Mouse (Mus musculus): ENCODE results near the gene Fam186b. TPM values are rescaled to one million over a fixed set of nuclear protein-coding genes. Genes with fewer than 3 reads are reported as not detected.

The Fam186b gene
- polyA plus RNA-seq, 1 experiment from 2014 or later: 0.40 TPM

DNA sequence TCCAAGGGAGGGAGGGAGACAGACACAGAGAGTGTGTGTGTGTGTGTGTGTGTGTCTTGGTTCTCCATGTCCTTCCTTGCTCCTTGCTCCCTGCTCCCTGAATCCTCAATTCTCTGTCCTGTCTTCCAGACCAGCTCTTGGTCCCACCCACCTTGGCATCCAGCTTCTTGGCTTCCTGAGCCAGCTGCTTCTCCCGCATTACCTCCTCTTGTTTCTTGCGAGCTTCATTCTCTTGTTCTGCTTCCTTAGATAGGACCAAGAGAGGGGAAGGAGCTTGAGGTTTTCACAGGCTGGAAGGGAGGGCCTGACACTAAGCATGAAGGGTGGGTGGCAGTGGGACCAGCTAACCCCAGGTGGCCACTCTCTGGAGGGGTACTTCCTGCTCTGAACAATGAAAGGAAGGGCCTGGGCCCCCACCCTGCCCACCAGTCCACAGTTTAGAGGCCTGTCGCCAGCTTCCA is 23.8 kb upstream of the Fam186b start:
- H3K27ac ChIP-seq (replicated peaks): peak overlapping the region; percentile 84
- H3K4me2 ChIP-seq: no peak overlapping the region
- 0 out of 2 replicates have a peak overlapping the region, but pooled peaks have one; percentile 5 for H3K9ac ChIP-seq
- no peak overlapping the region for H3K4me3 ChIP-seq
- no peak for ATAC-seq (ENCODE audit: extremely low read depth, insufficient number of reproducible peaks, low FRiP score, low TSS enrichment)
- H3K9me3 ChIP-seq: no peaks in the 10 kb centered on the region
- no peaks in the 10 kb centered on the region for H3K27me3 ChIP-seq (replicated peaks)
- 52% methylated on average over 3 of the region's 3 CpGs for WGBS
- peaks cover 10% of the 10 kb centered on the region for H3K4me1 ChIP-seq
- peaks cover 99% of the 10 kb centered on the region for H3K36me3 ChIP-seq

DNA sequence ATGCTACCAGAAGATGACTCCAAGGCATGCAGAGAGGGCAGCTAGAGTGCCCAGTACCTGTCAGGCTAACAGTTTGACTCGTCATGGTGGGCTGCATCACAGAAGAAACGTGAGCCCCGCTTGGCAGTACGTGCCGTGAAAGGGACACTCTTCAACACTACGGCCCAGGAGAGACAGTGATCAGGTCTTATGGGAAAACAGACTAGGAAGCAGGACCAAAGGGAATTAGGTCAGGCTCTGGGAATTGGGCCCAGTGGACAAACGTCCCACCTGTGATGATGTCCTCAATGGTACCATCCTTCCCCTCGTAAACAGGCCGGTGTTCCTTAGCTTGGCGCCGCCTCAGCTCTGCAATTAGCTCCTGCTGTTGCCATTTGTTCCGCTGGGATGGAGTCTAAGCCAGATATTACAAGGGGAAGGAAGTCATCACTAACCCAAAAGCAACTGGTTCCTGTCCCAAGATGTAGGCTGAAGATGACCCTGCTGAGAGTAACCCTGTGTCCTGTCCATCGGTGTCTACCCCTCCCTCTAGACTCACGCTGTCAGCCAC is 23.2 kb upstream of the Fam186b start:
- Histone ChIP-seq H3K9me3 (no peaks in the 10 kb centered on the region), H3K4me1 (peaks cover 10% of the 10 kb centered on the region), H3K4me2 (no peak overlapping the region), H3K27me3 (replicated peaks) (no peaks in the 10 kb centered on the region), H3K36me3 (peaks cover 99% of the 10 kb centered on the region), H3K4me3 (no peak overlapping the region), H3K27ac (replicated peaks) (peak overlapping the region; percentile 84), H3K9ac (no peak overlapping the region)
- ATAC-seq (ENCODE audit: extremely low read depth, insufficient number of reproducible peaks, low FRiP score, low TSS enrichment): no peak
- WGBS: 84% methylated on average over 14 of the region's 14 CpGs

DNA sequence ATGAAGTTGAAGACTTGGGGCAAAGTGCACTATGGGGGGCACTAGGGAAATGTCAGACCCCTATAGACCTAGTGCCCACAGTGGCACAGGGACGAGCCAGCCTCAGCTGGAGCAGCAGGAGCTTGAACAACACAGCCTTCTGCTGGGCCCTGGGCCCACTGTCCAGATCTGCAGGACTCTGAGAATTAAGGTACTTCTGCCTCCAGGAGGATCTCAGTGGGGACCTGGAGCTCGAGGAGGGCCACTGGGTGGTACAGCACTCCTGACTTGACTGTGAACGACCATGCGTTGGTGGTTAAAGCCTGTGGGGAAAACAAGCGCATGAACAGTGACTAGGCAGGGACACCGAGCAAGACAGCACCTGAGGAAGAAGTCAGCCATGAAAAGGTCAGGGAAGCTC is 22.4 kb upstream of the Fam186b start:
- no peak overlapping the region for H3K4me3 ChIP-seq
- H3K9ac ChIP-seq: peak overlapping the region; percentile 58
- H3K36me3 ChIP-seq: peaks cover 98% of the 10 kb centered on the region

DNA sequence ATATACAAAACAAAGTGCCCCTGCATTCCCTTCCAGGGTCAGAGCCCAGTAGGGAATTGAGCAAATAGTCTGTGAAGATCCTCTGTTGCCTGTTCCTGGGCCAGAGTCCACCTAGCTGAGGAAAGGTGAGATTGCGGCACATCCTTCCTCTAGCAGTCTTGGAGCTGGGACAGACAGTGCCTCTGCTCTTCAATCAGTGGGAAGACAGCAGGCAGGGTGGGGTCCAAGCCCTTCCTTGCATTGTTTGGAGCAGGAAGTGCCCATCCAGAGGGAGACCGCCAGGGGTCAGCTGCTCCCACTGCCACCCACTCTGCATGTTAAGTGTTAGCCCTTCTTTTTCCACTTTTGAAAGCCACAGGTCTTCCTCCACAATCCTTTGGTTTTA is 21.6 kb upstream of the Fam186b start:
- H3K4me2 ChIP-seq: no peak overlapping the region
- H3K4me1 ChIP-seq: peaks cover 10% of the 10 kb centered on the region
- no peak for ATAC-seq (ENCODE audit: extremely low read depth, insufficient number of reproducible peaks, low FRiP score, low TSS enrichment)
- no peaks in the 10 kb centered on the region for H3K27me3 ChIP-seq (replicated peaks)
- peak overlapping the region; percentile 58 for H3K9ac ChIP-seq
- no peak overlapping the region for H3K4me3 ChIP-seq
- peaks cover 98% of the 10 kb centered on the region for H3K36me3 ChIP-seq
- WGBS: 52% methylated on average over 2 of the region's 2 CpGs
- no peaks in the 10 kb centered on the region for H3K9me3 ChIP-seq
- peak overlapping the region; percentile 84 for H3K27ac ChIP-seq (replicated peaks)

More for the DNA sequence above, 22.4 kb upstream of the Fam186b start:
- Histone ChIP-seq H3K27me3 (replicated peaks) (no peaks in the 10 kb centered on the region), H3K4me1 (peaks cover 10% of the 10 kb centered on the region), H3K4me2 (no peak overlapping the region), H3K9me3 (no peaks in the 10 kb centered on the region), H3K27ac (replicated peaks) (peak overlapping the region; percentile 84)
- WGBS: 79% methylated on average over 6 of the region's 6 CpGs
- ATAC-seq (ENCODE audit: extremely low read depth, insufficient number of reproducible peaks, low FRiP score, low TSS enrichment): no peak

DNA sequence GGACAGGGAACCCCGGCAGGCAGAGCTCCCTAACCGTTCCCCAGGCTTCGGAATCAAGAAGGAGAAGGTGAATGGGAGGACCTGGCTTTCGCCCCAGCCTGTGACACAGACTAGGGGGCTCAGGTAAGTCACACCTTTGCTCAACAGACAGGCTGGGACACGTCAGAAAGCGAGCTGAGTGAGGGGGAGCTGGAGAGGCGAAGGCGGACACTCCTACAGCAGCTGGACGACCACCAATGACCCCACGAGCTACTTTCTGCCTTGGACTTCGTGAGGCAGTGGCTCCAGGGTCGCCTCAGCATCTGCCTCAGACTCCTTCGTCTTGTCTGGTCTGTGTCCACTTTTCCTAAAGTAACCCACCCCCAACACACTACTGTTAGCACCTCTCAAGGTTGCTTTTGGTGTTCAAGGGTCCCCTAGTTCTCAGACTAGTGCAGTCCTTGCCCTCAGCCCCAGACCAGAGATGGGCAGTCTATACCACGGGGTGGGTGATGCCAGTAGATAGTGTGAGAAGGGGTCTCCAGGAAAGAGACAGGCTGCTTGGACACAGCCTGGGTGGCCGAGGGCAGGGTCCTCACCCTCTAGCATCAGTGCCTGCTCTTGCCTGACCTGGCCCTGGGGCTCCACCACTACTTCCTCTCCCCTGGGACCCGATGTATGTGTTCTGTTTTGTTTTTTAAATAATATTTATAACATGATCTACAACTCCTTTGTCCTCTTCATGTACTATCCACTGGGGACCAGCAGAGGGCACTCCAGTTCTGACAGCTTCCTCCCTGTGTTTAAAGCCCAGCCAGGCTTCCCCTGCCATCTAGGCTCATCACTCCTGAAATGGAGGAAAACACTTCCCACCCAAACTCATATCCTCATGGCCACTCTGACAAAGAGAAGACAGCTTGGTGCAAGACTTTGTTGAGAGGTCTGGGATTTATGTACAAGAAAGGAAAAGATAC is 20.9 kb upstream of the Fam186b start:
- H3K27ac ChIP-seq (replicated peaks): peak overlapping the region; percentile 84
- no peak overlapping the region for H3K9ac ChIP-seq
- no peaks in the 10 kb centered on the region for H3K9me3 ChIP-seq
- peaks cover 98% of the 10 kb centered on the region for H3K36me3 ChIP-seq
- 74% methylated on average over 16 of the region's 16 CpGs for WGBS
- no peak overlapping the region for H3K4me3 ChIP-seq
- H3K27me3 ChIP-seq (replicated peaks): no peaks in the 10 kb centered on the region
- no peak overlapping the region for H3K4me2 ChIP-seq
- H3K4me1 ChIP-seq: peaks cover 10% of the 10 kb centered on the region
- ATAC-seq (ENCODE audit: extremely low read depth, insufficient number of reproducible peaks, low FRiP score, low TSS enrichment): no peak

DNA sequence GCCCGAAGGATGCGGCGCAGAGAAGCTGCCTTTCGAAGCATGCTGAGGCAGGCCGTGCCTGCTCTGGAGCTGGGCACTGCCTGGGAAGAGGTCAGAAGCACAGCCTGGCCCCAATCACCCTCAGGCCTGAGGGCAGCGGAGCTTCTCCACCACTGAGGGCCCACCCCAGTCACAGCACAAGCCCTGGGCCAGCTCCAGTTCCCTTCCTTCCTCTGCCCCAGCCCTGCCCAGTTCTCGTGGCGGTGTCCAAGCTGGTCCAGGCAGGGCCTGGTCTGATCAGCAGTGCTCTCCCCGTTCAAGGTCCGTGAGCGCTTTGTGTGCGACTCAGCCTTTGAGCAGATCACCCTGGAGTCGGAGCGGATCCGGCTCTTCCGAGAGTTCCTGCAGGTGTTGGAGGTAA is 19.2 kb upstream of the Fam186b start:
- Histone ChIP-seq H3K27me3 (replicated peaks) (no peaks in the 10 kb centered on the region), H3K36me3 (peaks cover 98% of the 10 kb centered on the region), H3K4me2 (no peak overlapping the region), H3K4me1 (peaks cover 8% of the 10 kb centered on the region), H3K27ac (replicated peaks) (no peak overlapping the region), H3K4me3 (no peak overlapping the region), H3K9me3 (no peaks in the 10 kb centered on the region), H3K9ac (no peak overlapping the region)
- ATAC-seq (ENCODE audit: extremely low read depth, insufficient number of reproducible peaks, low FRiP score, low TSS enrichment): no peak
- 89% methylated on average over 16 of the region's 16 CpGs for WGBS

DNA sequence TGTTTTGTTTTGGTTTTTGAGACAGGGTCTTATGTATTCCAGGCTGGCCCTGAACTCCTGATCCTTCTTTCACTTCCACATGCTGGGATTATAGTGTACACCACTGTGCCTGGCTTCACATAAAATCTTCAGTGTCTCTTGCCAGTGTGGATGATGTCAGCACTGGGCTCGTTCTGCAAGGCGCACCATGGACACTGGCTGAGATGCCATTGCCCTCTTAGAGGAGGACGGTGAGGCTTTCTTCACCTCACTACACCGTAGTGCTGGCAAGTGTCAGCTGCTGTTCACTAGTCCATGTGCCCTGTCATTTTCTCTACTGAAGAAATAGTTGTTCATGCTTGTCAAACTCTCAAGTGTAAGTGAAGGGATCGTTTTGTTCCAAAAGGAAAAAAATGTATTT is 14.9 kb upstream of the Fam186b start:
- Histone ChIP-seq H3K9me3 (no peaks in the 10 kb centered on the region), H3K4me2 (no peak overlapping the region), H3K27ac (replicated peaks) (no peak overlapping the region), H3K9ac (no peak overlapping the region), H3K36me3 (peaks cover 98% of the 10 kb centered on the region), H3K4me1 (no peaks in the 10 kb centered on the region), H3K27me3 (replicated peaks) (no peaks in the 10 kb centered on the region), H3K4me3 (no peak overlapping the region)
- ATAC-seq (ENCODE audit: extremely low read depth, insufficient number of reproducible peaks, low FRiP score, low TSS enrichment): no peak
- 81% methylated on average over 5 of the region's 5 CpGs for WGBS

DNA sequence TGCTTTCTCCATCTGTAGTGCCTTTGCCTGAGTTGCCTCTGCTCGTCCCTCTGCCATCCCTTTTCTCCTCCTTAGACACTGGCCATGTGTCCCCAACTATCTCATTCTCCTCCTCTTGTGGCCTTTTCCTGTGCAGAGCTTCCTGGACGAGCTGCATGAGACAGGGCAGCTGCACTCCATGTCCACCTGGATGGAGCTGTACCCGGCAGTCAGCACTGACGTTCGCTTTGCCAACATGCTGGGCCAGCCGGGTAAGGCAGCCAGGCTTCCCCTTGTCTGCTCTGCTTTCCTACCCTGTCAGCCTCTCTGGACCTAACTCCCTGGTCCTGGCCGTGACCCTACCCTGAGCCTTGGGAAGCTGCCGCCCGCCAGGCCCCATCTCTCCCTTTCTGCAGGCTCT is 13.9 kb upstream of the Fam186b start:
- no peaks in the 10 kb centered on the region for H3K4me1 ChIP-seq
- no peak for ATAC-seq (ENCODE audit: extremely low read depth, insufficient number of reproducible peaks, low FRiP score, low TSS enrichment)
- H3K27me3 ChIP-seq (replicated peaks): no peaks in the 10 kb centered on the region
- peaks cover 98% of the 10 kb centered on the region for H3K36me3 ChIP-seq
- no peak overlapping the region for H3K27ac ChIP-seq (replicated peaks)
- WGBS: 82% methylated on average over 9 of the region's 9 CpGs
- H3K4me2 ChIP-seq: no peak overlapping the region
- no peak overlapping the region for H3K9ac ChIP-seq
- H3K9me3 ChIP-seq: no peaks in the 10 kb centered on the region
- no peak overlapping the region for H3K4me3 ChIP-seq

DNA sequence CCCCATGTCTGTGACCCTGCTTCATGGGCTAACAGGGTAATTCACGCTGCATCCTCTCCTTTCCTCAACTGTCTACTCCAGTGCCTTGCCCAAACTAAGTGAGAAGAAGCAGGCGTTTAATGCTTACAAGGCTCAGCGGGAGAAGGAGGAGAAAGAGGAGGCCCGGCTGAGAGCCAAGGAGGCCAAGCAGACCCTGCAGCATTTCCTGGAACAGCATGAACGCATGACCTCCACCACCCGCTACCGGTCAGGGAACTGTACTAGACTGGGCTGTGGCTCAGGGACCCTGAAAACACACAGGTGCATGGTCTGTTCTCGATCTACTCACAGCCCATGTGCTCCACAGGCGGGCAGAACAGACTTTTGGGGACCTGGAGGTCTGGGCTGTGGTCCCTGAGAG is 11.8 kb upstream of the Fam186b start:
- WGBS: 81% methylated on average over 9 of the region's 9 CpGs
- Histone ChIP-seq H3K27me3 (replicated peaks) (no peaks in the 10 kb centered on the region), H3K27ac (replicated peaks) (no peak overlapping the region), H3K9me3 (no peaks in the 10 kb centered on the region), H3K4me3 (no peak overlapping the region), H3K36me3 (peaks cover 98% of the 10 kb centered on the region), H3K4me2 (no peak overlapping the region), H3K4me1 (no peaks in the 10 kb centered on the region), H3K9ac (no peak overlapping the region)
- ATAC-seq (ENCODE audit: extremely low read depth, insufficient number of reproducible peaks, low FRiP score, low TSS enrichment): no peak

DNA sequence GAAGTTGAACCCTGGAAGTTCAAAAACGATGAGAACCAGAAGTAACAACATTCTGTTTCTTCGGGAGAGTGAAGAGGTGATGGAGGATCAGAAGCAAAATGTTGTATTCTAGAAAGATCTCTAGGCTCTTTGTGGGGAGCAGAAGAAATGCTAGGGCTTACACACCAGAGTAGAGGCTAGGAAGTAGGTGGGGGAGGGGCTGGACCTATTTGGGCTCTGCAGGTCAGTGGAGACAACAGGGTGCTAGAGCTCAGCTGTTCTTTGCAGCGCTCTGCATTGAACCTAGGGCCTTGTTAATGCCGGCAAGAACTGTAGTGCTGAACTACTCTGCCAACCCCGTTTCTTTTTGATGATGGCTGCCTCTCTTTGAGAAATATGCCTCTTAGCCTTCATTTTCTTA is 525 bp upstream of the Fam186b start:
- ATAC-seq (ENCODE audit: extremely low read depth, insufficient number of reproducible peaks, low FRiP score, low TSS enrichment): no peak
- Histone ChIP-seq H3K27me3 (replicated peaks) (no peaks in the 10 kb centered on the region), H3K9ac (0 out of 2 replicates have a peak overlapping the region, but pooled peaks have one; percentile 83), H3K4me3 (peak overlapping the region; percentile 67), H3K36me3 (peaks cover 10% of the 10 kb centered on the region; the same call in 1 of the 2 replicates), H3K9me3 (no peaks in the 10 kb centered on the region), H3K4me1 (peaks cover 24% of the 10 kb centered on the region), H3K4me2 (peak overlapping the region; percentile 77), H3K27ac (replicated peaks) (peak overlapping the region; percentile 87; the same call in 1 of the 2 replicates)
- 41% methylated on average over 5 of the region's 5 CpGs for WGBS

DNA sequence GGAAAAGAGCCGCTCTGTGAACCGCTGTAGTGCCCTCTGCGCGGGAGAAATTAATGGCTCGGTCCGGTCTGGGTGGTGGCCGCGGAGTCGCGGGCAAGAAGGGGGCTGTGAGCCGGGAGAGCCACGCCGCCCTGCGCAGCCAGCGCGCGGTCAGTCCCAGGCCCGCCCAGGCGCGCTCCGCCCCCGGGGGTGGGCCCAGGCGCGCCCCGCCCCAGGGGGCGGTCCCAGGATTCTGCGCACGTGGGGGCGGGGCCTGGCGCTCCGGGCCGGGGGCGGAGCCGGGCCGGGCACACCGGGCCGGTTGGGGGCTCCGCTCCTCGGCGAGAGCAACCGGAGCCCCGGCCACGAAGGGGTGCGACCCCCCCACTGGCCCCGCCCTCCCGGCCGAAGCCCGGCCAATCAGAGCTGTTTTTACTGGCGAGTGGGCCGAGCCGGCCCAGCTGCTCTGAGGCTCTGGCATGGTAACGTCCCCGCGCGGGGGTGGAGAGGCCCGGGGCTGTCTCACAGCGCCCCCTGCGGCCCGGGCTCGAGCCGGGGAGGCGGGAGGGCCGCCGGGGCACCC is 794 bp downstream of the Fam186b start, which contains the start of gene Prpf40b:
TSS of gene Prpf40b (plus strand) at position 275 of the 562 bp plus-strand sequence.
- Histone ChIP-seq H3K4me3 (peak within 1 kb of the TSS; percentile 67), H3K4me1 (peaks cover 24% of the 10 kb centered on the region), H3K4me2 (peak within 1 kb of the TSS; percentile 77), H3K27me3 (replicated peaks) (no peaks in the 10 kb centered on the region), H3K27ac (replicated peaks) (peak within 1 kb of the TSS; percentile 87), H3K36me3 (peaks cover 4% of the 10 kb centered on the region; the same call in 1 of the 2 replicates), H3K9ac (peak within 1 kb of the TSS; percentile 83), H3K9me3 (no peaks in the 10 kb centered on the region)
- ATAC-seq (ENCODE audit: extremely low read depth, insufficient number of reproducible peaks, low FRiP score, low TSS enrichment): peak; percentile 98
- under 1% methylated on average over 55 of the region's 64 CpGs for WGBS
